In genomic region chr16:37684634-37685441, GRCm38 (mm10) we compare ENCODE assay signal across 8 mouse cellular contexts. TPM values are rescaled to one million over a fixed set of nuclear protein-coding genes. Genes with fewer than 3 reads are reported as not detected.
DNase-seq lines count a peak whose midpoint lies in the region; ATAC-seq and TF ChIP-seq lines count a peak whose summit lies in the region.

No protein-coding gene starts in this region.

- peak; percentile 84 for DNase-seq in Patski (ENCODE audit: low read depth, low spot score)
- DNase-seq in cerebellum, adult 9-11 months = peak; percentile 91
- DNase-seq in frontal cortex, postnatal 10 days (ENCODE audit: low spot score in 2 of 2) = peak; percentile 70 to 79
- DNase-seq in layer of hippocampus, postnatal 36 days = peak; percentile 81 to 88
- peak; percentile 87 for DNase-seq in lung, postnatal 36 days
- peak; percentile 82 for DNase-seq in retina, postnatal 7 days (ENCODE audit: low read depth, low spot score)
- peak; percentile 84 for DNase-seq in urinary bladder, postnatal 14 days (ENCODE audit: low spot score)

- peaks cover 43% of the 10 kb centered on the region for H3K4me1 ChIP-seq in hindbrain, embryonic 12.5 days

- H3K27ac ChIP-seq in hindbrain, embryonic 12.5 days = peak overlapping the region; percentile 88

- in situ Hi-C loops in Patski (cut with MboI; ENCODE audit: low pct_unique_long_range_greater_than_20kb) = loop anchor here (5.0 to 10.0 kb wide), 3 partner anchors 127 to 510 kb away; no protein-coding TSS in a partner anchor

- H3K9ac ChIP-seq in hindbrain, embryonic 12.5 days = peak overlapping the region; percentile 60; the same call in 1 of the 2 replicates

- TF ChIP-seq CTCF in Patski (IDR thresholded peaks at IDR 0.05) = peak; percentile 92

- CTCF ChIA-PET in Patski (lab: Charles Lee) = interaction anchor here (0.8 to 3.9 kb wide), 12 partner anchors 8 to 576 kb away, joined by 3 to 14 read pairs (median 4); no protein-coding TSS in a partner anchor

- 1% methylated on average over 25 of the region's 25 CpGs for WGBS in hindbrain, embryonic 12.5 days

- H3K4me2 ChIP-seq in hindbrain, embryonic 12.5 days (replicated peaks) = peak overlapping the region; percentile 57

- POLR2A ChIA-PET in Patski (lab: Charles Lee) = no interaction called here

- no peaks in the 10 kb centered on the region for H3K9me3 ChIP-seq in hindbrain, embryonic 12.5 days (replicated peaks)

- peak overlapping the region; percentile 36 for H3K4me3 ChIP-seq in hindbrain, embryonic 12.5 days

- no peaks in the 10 kb centered on the region for H3K27me3 ChIP-seq in Patski
- no peaks in the 10 kb centered on the region for H3K27me3 ChIP-seq in hindbrain, embryonic 12.5 days

- H3K36me3 ChIP-seq in hindbrain, embryonic 12.5 days = no peaks in the 10 kb centered on the region

- peak; percentile 55 for ATAC-seq in Patski
- peak; percentile 48 for ATAC-seq in hindbrain, embryonic 12.5 days (ENCODE audit: low FRiP score)

RNA-seq across cellular contexts. Expression of gene Ndufb4, which starts 30.6 kb away (rescaled TPM):
- 32.2 TPM for polyA plus RNA-seq in Patski (2021)
- 61.0 and 65.8 TPM in 2 replicates for polyA plus RNA-seq in hindbrain, embryonic 12.5 days (2016; fragmentation: Nextera tagmentation; extraction: Ambion mirVana)
- total RNA-seq in layer of hippocampus, postnatal 36 days (2021) = 10 to 100 TPM; 80.4 to 84.0 TPM

Comparison
In these comparisons a context has a peak if more than half of its experiments do, and no peak if none do; other contexts are left out.
1. Peak in every context shown above with its lines: DNase-seq, ATAC-seq, H3K4me3 ChIP-seq and H3K27ac ChIP-seq.